Comparison of ENCODE assay signal across 25 mouse cellular contexts in genomic region chr3:37819503-37819902, GRCm38 (mm10).
DNase-seq lines count a peak whose midpoint lies in the region; ATAC-seq lines count a peak whose summit lies in the region.
"Had no signal": no experiment of that assay in that cellular context is flagged by ENCODE, and none has a peak within 500 bp of the region (broad histone marks: within the 10 kb centered on the region; RNA-seq: fewer than 3 reads in every experiment).

No protein-coding gene starts in this region.

- 84% methylated on average over 3 of the region's 3 CpGs for WGBS in midbrain, embryonic 11.5 days
- 91% methylated on average over 3 of the region's 3 CpGs for WGBS in midbrain, embryonic 14.5 days
- WGBS in heart, embryonic 11.5 days (ENCODE audit: insufficient replicate concordance): 66% methylated on average over 3 of the region's 3 CpGs

- no peaks in the 10 kb centered on the region for H3K27me3 ChIP-seq in midbrain, embryonic 11.5 days (ENCODE audit: control insufficient read depth, insufficient read depth, low read length)
- no peaks in the 10 kb centered on the region for H3K27me3 ChIP-seq in midbrain, embryonic 14.5 days (ENCODE audit: control insufficient read depth, insufficient read depth, low read length)
- H3K27me3 ChIP-seq in heart, embryonic 11.5 days (ENCODE audit: control insufficient read depth, insufficient read depth, low read length): no peaks in the 10 kb centered on the region
- H3K27me3 ChIP-seq: CH12.LX; embryonic facial prominence, embryonic 12.5 days; forebrain, embryonic 15.5 days; Patski had no signal

- H3K4me3 ChIP-seq in midbrain, embryonic 11.5 days (ENCODE audit: low read depth, low read length): no peak overlapping the region
- H3K4me3 ChIP-seq in midbrain, embryonic 14.5 days (replicated peaks; ENCODE audit: low read depth, low read length): no peak overlapping the region
- no peak overlapping the region for H3K4me3 ChIP-seq in heart, embryonic 11.5 days (ENCODE audit: low read depth, low read length)
- H3K4me3 ChIP-seq: embryonic facial prominence, embryonic 12.5 days; forebrain, embryonic 13.5 days; forebrain, embryonic 15.5 days had no signal

- no peaks in the 10 kb centered on the region for H3K4me1 ChIP-seq in midbrain, embryonic 11.5 days (ENCODE audit: control insufficient read depth, insufficient read depth, low read length)
- H3K4me1 ChIP-seq in midbrain, embryonic 14.5 days (ENCODE audit: control insufficient read depth, insufficient read depth, low read length): peaks cover 5% of the 10 kb centered on the region; the same call in 1 of the 2 replicates
- no peaks in the 10 kb centered on the region for H3K4me1 ChIP-seq in heart, embryonic 11.5 days (ENCODE audit: control insufficient read depth, insufficient read depth, low read length)
- H3K4me1 ChIP-seq: embryonic facial prominence, embryonic 12.5 days had no signal

- no peak overlapping the region for H3K9ac ChIP-seq in midbrain, embryonic 11.5 days (ENCODE audit: low read length)
- no peak overlapping the region for H3K9ac ChIP-seq in midbrain, embryonic 14.5 days (replicated peaks; ENCODE audit: low read length)
- H3K9ac ChIP-seq in heart, embryonic 11.5 days (ENCODE audit: low read depth, low read length): no peak overlapping the region
- H3K9ac ChIP-seq: embryonic facial prominence, embryonic 12.5 days; forebrain, embryonic 13.5 days; forebrain, embryonic 15.5 days had no signal

- no peak for ATAC-seq in midbrain, embryonic 11.5 days (ENCODE audit: low FRiP score)
- ATAC-seq in midbrain, embryonic 14.5 days (ENCODE audit: low FRiP score, low TSS enrichment): no peak
- ATAC-seq in heart, embryonic 11.5 days (replicated peaks; ENCODE audit: insufficient number of reproducible peaks, low FRiP score, low TSS enrichment): no peak
- ATAC-seq: activated CD4-positive, CD25-positive, alpha-beta regulatory T cell, adult 4 months; CD4-positive, CD25-positive, alpha-beta regulatory T cell, adult 4 months; forebrain, embryonic 13.5 days; forebrain, embryonic 15.5 days; Patski had no signal

- H3K27ac ChIP-seq in midbrain, embryonic 11.5 days (ENCODE audit: low read depth, low read length): no peak overlapping the region
- no peak overlapping the region for H3K27ac ChIP-seq in midbrain, embryonic 14.5 days (replicated peaks; ENCODE audit: low read depth, low read length)
- no peak overlapping the region for H3K27ac ChIP-seq in heart, embryonic 11.5 days (ENCODE audit: low read depth, low read length)
- H3K27ac ChIP-seq: embryonic facial prominence, embryonic 12.5 days; forebrain, embryonic 13.5 days; forebrain, embryonic 15.5 days had no signal

- intact Hi-C loops in gastrocnemius, postnatal 14 days (cut with DNase I; ENCODE audit: low total_unique reads): no loop called here
- intact Hi-C loops in heart, postnatal 14 days (cut with DNase I): no loop called here

- H3K36me3 ChIP-seq in midbrain, embryonic 11.5 days (ENCODE audit: control insufficient read depth, insufficient read depth, low read length): no peaks in the 10 kb centered on the region
- no peaks in the 10 kb centered on the region for H3K36me3 ChIP-seq in midbrain, embryonic 14.5 days (ENCODE audit: control insufficient read depth, insufficient read depth, low read length)
- no peaks in the 10 kb centered on the region for H3K36me3 ChIP-seq in heart, embryonic 11.5 days (ENCODE audit: control insufficient read depth, insufficient read depth, low read length)
- H3K36me3 ChIP-seq: embryonic facial prominence, embryonic 12.5 days; forebrain, embryonic 15.5 days; G1E had no signal

- no peak overlapping the region for H3K4me2 ChIP-seq in midbrain, embryonic 11.5 days
- no peak overlapping the region for H3K4me2 ChIP-seq in midbrain, embryonic 14.5 days (ENCODE audit: low read length)
- H3K4me2 ChIP-seq in heart, embryonic 11.5 days: no peak overlapping the region
- H3K4me2 ChIP-seq: embryonic facial prominence, embryonic 12.5 days; forebrain, embryonic 13.5 days; forebrain, embryonic 15.5 days had no signal

- DNase-seq in gastrocnemius, adult 18-20 months (ENCODE audit: low spot score): peak; percentile 44
- no peak for DNase-seq in gastrocnemius, postnatal 14 days
- peak; percentile 79 for DNase-seq in heart, adult 11 months
- DNase-seq in heart, postnatal 14 days: no peak
- peak; percentile 66 for DNase-seq in midbrain, embryonic 11.5 days (ENCODE audit: low spot score, missing footprints)
- no peak for DNase-seq in midbrain, embryonic 14.5 days
- DNase-seq: adrenal gland, adult 8-10 months; adrenal gland, postnatal 25 days; B cell, adult 2 months; cerebellum, adult 11 months; cerebellum, adult 18-20 months; cerebellum, adult 8-10 months; cerebellum, adult 9-11 months; cerebellum, postnatal 14 days; cerebellum, postnatal 36 days; embryo, embryonic 11 days had no signal

- H3K9me3 ChIP-seq in midbrain, embryonic 11.5 days (ENCODE audit: control insufficient read depth, low read length): no peaks in the 10 kb centered on the region
- H3K9me3 ChIP-seq in midbrain, embryonic 14.5 days (ENCODE audit: control insufficient read depth, low read length): no peaks in the 10 kb centered on the region
- H3K9me3 ChIP-seq in heart, embryonic 11.5 days (replicated peaks; ENCODE audit: control insufficient read depth, low read length): no peaks in the 10 kb centered on the region
- H3K9me3 ChIP-seq: embryonic facial prominence, embryonic 12.5 days; forebrain, embryonic 13.5 days; forebrain, embryonic 15.5 days; G1E had no signal

Comparison
In these comparisons a context has a peak if more than half of its experiments do, and no peak if none do; other contexts are left out.
1. DNase-seq: peak in gastrocnemius, adult 18-20 months (single experiment), heart, adult 11 months (single experiment) and midbrain, embryonic 11.5 days (single experiment); none in gastrocnemius, postnatal 14 days (single experiment), heart, postnatal 14 days (0 of 2) and midbrain, embryonic 14.5 days (single experiment).